Mouse (Mus musculus) liver, embryonic 13.5 days (tissue): Measurements from ENCODE around the gene Iqcg. TPM values are rescaled to one million over a fixed set of nuclear protein-coding genes. Genes with fewer than 3 reads are reported as not detected.
A peak's percentile ranks its signal among the peaks of the same experiment; 100 is the strongest.
"Not testable (repeated sequence)": the region's sequence is repeated elsewhere in the genome, so short reads cannot be mapped to it uniquely, and the experiment has no call there.

Experiments
- ATAC-seq: fragments of 200-750 bp; cut with Nextera tagmentation; 2 replicates; pipeline ENCODE4 v1.8.0; 2017; ENCODE audit warnings: low read depth, mild to moderate bottlenecking, moderate number of reproducible peaks, moderate library complexity
- DNase-seq: peaks from one replicate; pipeline ENCODE4 v3.0.0; 2022
- H3K27ac ChIP-seq: fragments of 300-500 bp; sonication (generic); 2 replicates; pipeline ENCODE4 v1.5.1; 2015; ENCODE audit warnings: moderate library complexity, mild to moderate bottlenecking, inconsistent platforms
- H3K27me3 ChIP-seq: fragments of 300-500 bp; sonication (generic); 2 replicates; pipeline ENCODE4 v1.6.1; 2015; ENCODE audit warnings: mild to moderate bottlenecking, inconsistent platforms
- H3K36me3 ChIP-seq: fragments of 300-500 bp; sonication (generic); 2 replicates; pipeline ENCODE4 v1.6.1; 2015; ENCODE audit warnings: mild to moderate bottlenecking, inconsistent platforms
- H3K4me1 ChIP-seq: fragments of 300-500 bp; sonication (generic); replicated peaks from 2 replicates; pipeline ENCODE4 v1.6.1; 2015; ENCODE audit warnings: inconsistent platforms
- H3K4me2 ChIP-seq: fragments of 300-500 bp; sonication (generic); 2 replicates; pipeline ENCODE4 v1.6.1; 2015; ENCODE audit warnings: inconsistent platforms, mild to moderate bottlenecking, moderate library complexity
- H3K4me3 ChIP-seq: fragments of 300-500 bp; sonication (generic); replicated peaks from 2 replicates; pipeline ENCODE4 v1.5.1; 2015; ENCODE audit warnings: mild to moderate bottlenecking, inconsistent platforms
- H3K9ac ChIP-seq: fragments of 300-500 bp; sonication (generic); 2 replicates; pipeline ENCODE4 v1.6.1; 2015; ENCODE audit warnings: mild to moderate bottlenecking, inconsistent platforms
- H3K9me3 ChIP-seq: fragments of 300-500 bp; sonication (generic); replicated peaks from 2 replicates; pipeline ENCODE4 v1.6.1; 2016; ENCODE audit warnings: inconsistent platforms
- WGBS: fragments of 180-500 bp; shearing (Covaris S2); methylation state at CpG from one replicate; pipeline ENCODE4 v1.1.7; 2015; ENCODE audit not compliant: insufficient replicate concordance; 5-methylcytosine and 5-hydroxymethylcytosine counted together
- polyA plus RNA-seq: library from polyadenylated mRNA; unstranded; fragments of >200 nt; fragmentation: Nextera tagmentation; extraction: Ambion mirVana; gene quantifications from 2 replicates; pipeline ENCODE4 v1.2.1, GENCODE M21; 2015

Gene Iqcg
- polyA plus RNA-seq, 1 experiment from 2014 or later, result 0.82 TPM

DNA sequence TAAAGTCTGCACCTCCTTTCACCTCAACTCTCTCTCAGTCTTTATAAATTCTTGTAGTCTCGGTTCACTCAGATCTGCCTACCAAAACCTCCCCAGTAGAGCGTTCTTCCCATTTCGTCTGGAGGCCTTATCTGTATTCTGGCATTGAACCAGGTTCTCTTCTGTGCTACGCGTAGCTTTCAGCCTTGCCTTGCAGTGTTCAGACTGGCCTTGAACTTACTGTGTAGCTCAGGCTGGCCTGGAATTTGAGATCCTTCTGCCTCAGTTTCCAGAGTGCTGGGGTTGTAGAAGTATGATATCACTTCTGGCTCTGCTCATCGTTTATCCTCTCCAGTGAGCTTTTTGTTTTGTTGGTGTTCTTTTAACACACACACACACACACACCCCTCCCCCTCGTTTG, 7.2 kb upstream of the Iqcg start:
- no peaks in the 10 kb centered on the region for H3K9me3 ChIP-seq
- DNase-seq, result peak; percentile 18
- peak overlapping the region; percentile 78 for H3K9ac ChIP-seq
- H3K4me3 ChIP-seq, result peak overlapping the region; percentile 82
- ATAC-seq, result no peak
- 16% methylated on average over 7 of the region's 7 CpGs for WGBS
- peaks cover 50% of the 10 kb centered on the region for H3K4me1 ChIP-seq
- no peaks in the 10 kb centered on the region for H3K27me3 ChIP-seq
- H3K27ac ChIP-seq, result peak overlapping the region; percentile 85
- H3K4me2 ChIP-seq, result peak overlapping the region; percentile 95
- peaks cover 26% of the 10 kb centered on the region for H3K36me3 ChIP-seq

DNA sequence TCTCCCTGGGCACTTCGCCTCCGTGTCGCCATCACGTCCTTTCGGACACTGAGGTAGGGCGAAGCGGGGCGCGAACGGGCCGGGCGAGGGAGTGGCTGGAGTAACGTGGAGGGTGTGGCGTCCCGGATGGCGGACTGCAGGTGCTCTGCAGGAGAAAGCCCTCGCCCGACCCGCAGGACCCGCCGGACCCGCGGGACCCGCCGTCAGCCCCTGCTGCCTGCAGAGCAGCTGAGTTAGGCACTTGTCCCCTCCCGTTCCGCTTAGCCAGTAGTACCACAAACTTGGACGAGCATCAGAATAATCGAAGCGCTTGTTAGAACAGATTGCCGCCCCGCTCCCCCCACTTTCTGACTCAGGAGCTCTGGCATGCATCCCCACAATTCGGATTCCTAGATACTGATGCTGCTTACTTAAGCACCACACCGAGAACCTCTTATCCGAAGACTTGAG, 6.7 kb upstream of the Iqcg start:
- no peak for DNase-seq
- Histone ChIP-seq H3K4me1 (peaks cover 56% of the 10 kb centered on the region), H3K27me3 (no peaks in the 10 kb centered on the region), H3K9me3 (no peaks in the 10 kb centered on the region), H3K4me2 (peak overlapping the region; percentile 95), H3K9ac (peak overlapping the region; percentile 78), H3K4me3 (peak overlapping the region; percentile 82), H3K36me3 (peaks cover 32% of the 10 kb centered on the region), H3K27ac (peak overlapping the region; percentile 85)
- under 1% methylated on average over 35 of the region's 35 CpGs for WGBS
- ATAC-seq, result peak; percentile 75

DNA sequence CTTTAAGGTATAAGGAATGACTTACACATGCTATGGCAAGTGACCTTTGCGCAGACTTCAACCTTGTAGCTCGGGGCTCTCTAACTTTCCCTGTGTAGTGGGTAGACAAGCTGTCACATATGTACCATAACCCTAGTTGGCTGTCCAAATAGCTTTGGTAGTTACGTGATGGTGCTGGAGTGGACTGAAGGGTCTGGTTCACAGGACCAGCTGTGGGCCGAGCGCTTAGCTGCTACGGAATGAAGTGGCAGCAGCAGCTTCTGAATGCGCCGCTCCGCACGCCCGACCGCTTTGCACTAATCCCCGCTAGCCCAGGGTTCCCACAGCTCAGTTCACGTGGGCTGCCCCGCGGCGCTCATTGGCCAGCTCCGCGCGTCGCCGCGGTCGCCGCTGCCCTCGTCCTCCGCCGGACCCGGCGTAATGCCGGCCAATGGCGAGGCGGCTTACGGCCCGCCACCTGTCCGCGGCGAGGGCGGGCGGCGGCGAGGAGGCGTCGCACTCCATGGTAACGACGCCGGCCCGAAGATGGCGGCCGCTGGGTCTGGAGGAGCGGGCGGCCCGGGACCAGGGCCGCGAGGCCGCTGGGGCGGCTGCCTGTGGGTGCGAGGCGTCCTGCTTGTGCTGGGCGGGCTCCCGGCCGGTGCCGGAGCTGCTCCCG, 6.1 kb upstream of the Iqcg start, which contains the start of gene Lmln:
Gene Lmln (plus strand): TSS at position 498 of the 658 bp plus-strand sequence.
- WGBS, result under 1% methylated on average over 63 of the region's 64 CpGs
- Histone ChIP-seq H3K4me2 (peak within 1 kb of the TSS; percentile 95), H3K4me1 (peaks cover 56% of the 10 kb centered on the region), H3K4me3 (peak within 1 kb of the TSS; percentile 82), H3K9ac (peak within 1 kb of the TSS; percentile 78), H3K27ac (peak within 1 kb of the TSS; percentile 85), H3K36me3 (peaks cover 32% of the 10 kb centered on the region), H3K27me3 (no peaks in the 10 kb centered on the region), H3K9me3 (no peaks in the 10 kb centered on the region)
- DNase-seq (peak; percentile 87), ATAC-seq (peak; percentile 93)

DNA sequence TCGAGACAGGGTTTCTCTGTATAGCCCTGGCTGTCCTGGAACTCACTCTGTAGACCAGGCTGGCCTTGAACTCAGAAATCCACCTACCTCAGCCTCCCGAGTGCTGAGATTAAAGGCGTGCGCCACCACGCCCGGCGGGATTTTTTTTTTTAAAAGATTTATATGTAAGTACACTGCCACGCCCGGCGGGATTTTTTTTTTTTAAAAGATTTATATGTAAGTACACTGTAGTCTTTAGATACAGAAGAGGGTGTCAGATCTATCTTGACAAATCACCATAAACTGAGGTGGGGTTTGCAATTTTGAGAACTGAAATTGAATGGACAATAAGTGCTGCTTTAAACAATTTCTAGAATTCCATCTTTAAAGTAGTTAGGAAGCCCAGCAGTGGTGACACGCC, 5.4 kb upstream of the Iqcg start:
- DNase-seq, result no peak
- Histone ChIP-seq H3K4me2 (peak overlapping the region; percentile 95), H3K36me3 (peaks cover 32% of the 10 kb centered on the region), H3K27me3 (no peaks in the 10 kb centered on the region), H3K9ac (peak overlapping the region; percentile 78), H3K4me1 (peaks cover 56% of the 10 kb centered on the region), H3K27ac (peak overlapping the region; percentile 85; the same call in 1 of the 2 replicates), H3K4me3 (peak overlapping the region; percentile 82), H3K9me3 (no peaks in the 10 kb centered on the region)
- WGBS, result 22% methylated on average over 11 of the region's 11 CpGs
- ATAC-seq, result no peak

DNA sequence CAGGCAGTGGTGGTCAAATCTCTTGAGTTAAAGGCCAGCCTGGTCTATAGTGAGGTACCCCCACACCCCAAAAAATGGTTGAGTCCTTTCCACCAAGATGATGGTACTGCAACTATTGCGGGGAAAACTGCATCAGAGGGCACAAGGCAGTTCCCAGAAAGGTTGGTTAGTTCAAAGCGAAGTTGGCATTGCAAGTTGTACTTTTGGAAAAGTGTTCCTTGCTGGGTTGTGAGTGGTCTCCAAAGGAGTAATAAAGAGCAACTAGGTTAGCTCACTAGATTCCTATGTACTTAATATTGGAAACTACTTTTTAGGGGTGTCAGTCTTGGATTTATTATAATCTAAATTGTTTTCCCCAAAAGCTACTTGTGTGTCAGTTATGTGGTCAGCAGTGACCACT, 4.9 kb upstream of the Iqcg start:
- ATAC-seq (no peak), DNase-seq (no peak)
- Histone ChIP-seq H3K4me3 (no peak overlapping the region), H3K9me3 (no peaks in the 10 kb centered on the region), H3K4me2 (peak overlapping the region; percentile 95; the same call in 1 of the 2 replicates), H3K27ac (no peak overlapping the region), H3K9ac (no peak overlapping the region), H3K36me3 (peaks cover 32% of the 10 kb centered on the region), H3K4me1 (peaks cover 56% of the 10 kb centered on the region), H3K27me3 (no peaks in the 10 kb centered on the region)
- WGBS, result 68% methylated on average over 2 of the region's 2 CpGs

DNA sequence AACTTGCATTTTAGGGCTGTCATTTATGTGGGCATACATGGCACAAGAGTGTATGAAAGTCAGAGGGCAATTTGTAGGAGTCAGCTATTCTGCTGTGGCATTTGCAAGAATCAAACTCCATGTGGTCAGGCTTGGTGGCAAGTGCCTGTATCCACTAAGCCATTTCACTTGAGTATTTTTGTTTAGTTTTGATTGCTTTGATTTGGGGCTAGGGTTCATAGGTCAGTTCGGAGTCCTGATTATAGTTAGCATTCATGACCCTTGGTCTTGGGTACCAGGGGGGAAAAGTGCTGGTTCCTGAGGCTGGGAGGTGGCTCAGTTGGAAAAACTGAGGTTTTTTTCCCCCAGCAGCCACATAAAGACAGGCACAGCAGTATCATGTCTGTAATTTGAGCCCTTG, 3.5 kb upstream of the Iqcg start:
- Histone ChIP-seq H3K4me1 (peaks cover 61% of the 10 kb centered on the region), H3K4me2 (peak overlapping the region; percentile 72), H3K9ac (no peak overlapping the region), H3K27ac (0 out of 2 replicates have a peak overlapping the region, but pooled peaks have one; percentile 24), H3K27me3 (no peaks in the 10 kb centered on the region), H3K9me3 (no peaks in the 10 kb centered on the region), H3K4me3 (peak overlapping the region; percentile 80), H3K36me3 (peaks cover 32% of the 10 kb centered on the region)
- DNase-seq (no peak), ATAC-seq (no peak)
- 88% methylated on average over 1 of the region's 1 CpGs for WGBS

DNA sequence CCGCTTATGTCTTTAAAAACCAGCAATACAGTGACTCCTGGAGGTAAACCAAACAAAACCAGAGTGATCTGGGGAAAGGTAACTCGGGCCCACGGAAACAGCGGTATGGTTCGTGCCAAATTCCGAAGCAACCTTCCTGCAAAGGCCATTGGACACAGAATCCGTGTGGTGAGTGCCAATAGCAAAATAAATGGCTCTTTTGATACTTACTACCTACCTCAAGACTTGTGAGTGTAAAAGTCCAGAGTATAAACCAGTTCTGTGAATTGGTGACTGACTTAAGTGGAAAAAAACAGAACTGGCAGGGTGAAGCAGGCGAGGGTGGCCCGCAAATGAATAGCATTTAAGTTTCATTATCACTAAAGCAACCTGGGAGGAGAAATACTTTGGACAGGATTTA, 2.6 kb upstream of the Iqcg start:
- peaks cover 56% of the 10 kb centered on the region for H3K4me1 ChIP-seq
- not testable (repeated sequence) for DNase-seq, H3K27me3 ChIP-seq, ATAC-seq, H3K9me3 ChIP-seq
- H3K4me2 ChIP-seq, result peak overlapping the region; percentile 72
- WGBS, result 83% methylated on average over 9 of the region's 9 CpGs
- peak overlapping the region; percentile 80 for H3K4me3 ChIP-seq
- H3K9ac ChIP-seq, result peak overlapping the region; percentile 96
- H3K27ac ChIP-seq, result 0 out of 2 replicates have a peak overlapping the region, but pooled peaks have one; percentile 37
- peaks cover 32% of the 10 kb centered on the region for H3K36me3 ChIP-seq

DNA sequence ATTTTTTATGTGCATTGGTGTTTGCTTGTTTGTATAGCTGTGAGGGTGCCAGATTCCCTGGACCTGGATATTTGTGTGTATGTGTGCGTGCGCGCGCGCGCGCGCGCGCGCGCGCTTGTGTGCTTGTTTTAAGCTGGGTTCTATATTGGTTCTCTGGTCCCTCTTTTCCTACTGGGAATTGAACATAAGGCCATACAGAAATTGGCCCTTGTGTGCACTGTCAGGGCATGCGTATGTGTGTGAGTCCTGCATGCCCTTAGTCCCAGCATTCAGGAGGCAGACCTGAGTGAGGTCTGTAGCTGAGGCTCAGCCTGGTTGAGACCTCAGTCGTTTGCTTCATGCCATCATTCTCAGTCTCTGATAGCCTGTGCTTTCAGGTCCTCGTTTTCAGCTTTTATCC, 2.0 kb upstream of the Iqcg start:
- ATAC-seq (no peak), DNase-seq (no peak)
- H3K36me3 ChIP-seq, result peaks cover 32% of the 10 kb centered on the region
- peak overlapping the region; percentile 80 for H3K4me3 ChIP-seq
- H3K9ac ChIP-seq, result peak overlapping the region; percentile 96
- H3K27ac ChIP-seq, result peak overlapping the region; percentile 37
- WGBS, result 80% methylated on average over 16 of the region's 16 CpGs
- H3K9me3 ChIP-seq, result no peaks in the 10 kb centered on the region
- no peaks in the 10 kb centered on the region for H3K27me3 ChIP-seq
- peaks cover 50% of the 10 kb centered on the region for H3K4me1 ChIP-seq
- peak overlapping the region; percentile 72 for H3K4me2 ChIP-seq

DNA sequence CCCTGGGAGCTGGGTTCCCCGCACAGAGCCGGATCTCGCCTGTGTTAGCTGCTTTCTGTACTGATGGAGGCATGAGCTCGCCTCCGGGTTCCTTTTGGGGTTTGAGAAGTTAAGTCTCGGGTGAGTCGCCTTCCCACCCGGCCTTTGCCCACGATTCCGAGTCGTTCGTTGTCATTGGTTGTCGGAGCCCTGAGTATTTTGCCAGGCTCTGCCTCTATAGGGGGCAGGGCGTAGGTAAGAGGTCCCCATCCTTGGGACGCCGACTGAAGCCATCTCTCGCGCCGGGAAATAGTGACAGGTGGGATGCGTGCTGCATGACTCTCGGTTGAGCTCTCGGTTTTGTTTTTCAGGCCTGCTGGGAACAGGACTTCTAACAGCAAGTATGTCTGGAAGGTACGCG, 768 bp upstream of the Iqcg start:
- Histone ChIP-seq H3K4me1 (peaks cover 42% of the 10 kb centered on the region), H3K27me3 (no peaks in the 10 kb centered on the region), H3K36me3 (peaks cover 32% of the 10 kb centered on the region), H3K9me3 (no peaks in the 10 kb centered on the region), H3K9ac (peak overlapping the region; percentile 96), H3K27ac (peak overlapping the region; percentile 88), H3K4me3 (peak overlapping the region; percentile 80), H3K4me2 (peak overlapping the region; percentile 72)
- ATAC-seq (peak; percentile 32), DNase-seq (no peak)
- under 1% methylated on average over 24 of the region's 24 CpGs for WGBS

DNA sequence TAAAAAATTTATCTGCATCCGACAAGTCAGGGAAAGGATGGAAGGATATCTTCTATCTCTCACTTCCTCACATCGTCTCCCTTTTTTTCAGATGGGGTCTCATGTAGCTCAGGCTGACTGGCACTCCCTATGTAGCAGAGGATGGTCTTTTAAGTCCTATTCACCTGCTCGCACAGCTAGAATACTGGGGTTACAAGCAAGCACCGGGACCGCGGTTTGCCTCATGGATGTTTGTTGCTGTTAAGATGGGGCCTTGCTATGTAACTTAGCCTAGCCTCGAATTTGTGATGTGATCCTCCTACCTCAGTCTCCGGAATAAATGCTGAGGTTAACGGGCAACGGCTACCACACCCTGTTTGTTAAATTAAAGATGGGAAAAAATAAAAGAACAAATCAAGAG, 363 bp downstream of the Iqcg start:
- Histone ChIP-seq H3K27ac (no peak overlapping the region), H3K4me1 (peaks cover 32% of the 10 kb centered on the region), H3K4me2 (peak overlapping the region; percentile 72), H3K9me3 (no peaks in the 10 kb centered on the region), H3K9ac (peak overlapping the region; percentile 42; the same call in 1 of the 2 replicates), H3K27me3 (no peaks in the 10 kb centered on the region), H3K4me3 (peak overlapping the region; percentile 80), H3K36me3 (peaks cover 29% of the 10 kb centered on the region)
- 16% methylated on average over 10 of the region's 10 CpGs for WGBS
- DNase-seq (peak; percentile 15), ATAC-seq (peak; percentile 9; the same call in 1 of the 2 replicates)

DNA sequence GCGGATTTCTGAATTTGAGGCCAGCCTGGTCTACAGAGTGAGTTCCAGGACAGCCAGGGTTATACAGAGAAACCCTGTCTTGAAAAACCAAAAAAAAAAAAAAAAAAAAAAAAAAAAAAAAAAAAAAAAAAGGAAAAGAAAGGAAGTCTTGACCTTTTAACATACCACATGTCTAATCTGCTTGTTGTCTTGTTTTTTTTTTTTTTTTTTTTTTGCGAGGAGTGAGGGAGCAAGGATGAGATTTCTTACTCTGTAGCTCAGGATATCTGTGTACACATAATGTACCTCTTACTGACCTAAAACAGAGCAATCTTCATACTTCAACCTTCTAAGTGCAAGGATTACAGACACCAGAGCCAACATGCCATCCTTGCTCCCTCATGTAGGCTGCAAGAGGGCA, 1.1 kb downstream of the Iqcg start:
- H3K9ac ChIP-seq, ATAC-seq, H3K27ac ChIP-seq, H3K9me3 ChIP-seq, H3K4me2 ChIP-seq, H3K27me3 ChIP-seq, H3K4me3 ChIP-seq, DNase-seq: not testable (repeated sequence)
- peaks cover 22% of the 10 kb centered on the region for H3K36me3 ChIP-seq
- 72% methylated on average over 2 of the region's 2 CpGs for WGBS
- peaks cover 27% of the 10 kb centered on the region for H3K4me1 ChIP-seq

DNA sequence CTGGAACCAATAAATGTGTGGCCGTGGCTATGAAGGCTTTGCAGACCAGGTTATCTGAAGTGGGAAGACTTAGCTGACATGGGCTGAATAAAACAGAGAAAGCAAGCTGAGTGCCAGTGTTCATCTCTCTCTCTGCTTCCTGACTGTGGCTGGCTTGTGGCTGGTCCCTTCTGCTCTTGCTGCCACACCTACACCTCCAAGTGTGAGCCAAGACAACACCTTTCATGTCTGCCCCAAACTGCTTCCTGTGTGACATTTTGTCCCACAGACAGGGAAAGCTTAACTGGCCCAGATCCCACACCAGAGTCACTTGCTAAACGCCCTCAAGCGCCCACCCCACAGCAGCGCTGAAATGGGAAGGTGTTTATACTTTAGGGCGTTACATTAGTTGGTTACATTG, 2.9 kb downstream of the Iqcg start:
- no peak for ATAC-seq
- no peak overlapping the region for H3K4me2 ChIP-seq
- no peak overlapping the region for H3K4me3 ChIP-seq
- H3K4me1 ChIP-seq, result peaks cover 9% of the 10 kb centered on the region
- DNase-seq, result no peak
- WGBS, result 67% methylated on average over 5 of the region's 5 CpGs
- peaks cover 4% of the 10 kb centered on the region for H3K36me3 ChIP-seq
- no peaks in the 10 kb centered on the region for H3K9me3 ChIP-seq
- no peak overlapping the region for H3K9ac ChIP-seq
- H3K27me3 ChIP-seq, result no peaks in the 10 kb centered on the region
- no peak overlapping the region for H3K27ac ChIP-seq
